Mouse (Mus musculus) activated CD4-positive, CD25-positive, alpha-beta regulatory T cell (primary cell): ENCODE data around the gene Pex5l. TPM values are rescaled to one million over a fixed set of nuclear protein-coding genes. Genes with fewer than 3 reads are reported as not detected.

ENCODE experiments used
- polyA plus RNA-seq, 2 experiments: library from polyadenylated mRNA; unstranded; fragments of 100-300 nt; shearing (Covaris generic); gene quantifications; one replicate each; pipeline ENCODE4 v1.2.1; 2017

Gene Pex5l
- polyA plus RNA-seq, result not detected

DNA sequence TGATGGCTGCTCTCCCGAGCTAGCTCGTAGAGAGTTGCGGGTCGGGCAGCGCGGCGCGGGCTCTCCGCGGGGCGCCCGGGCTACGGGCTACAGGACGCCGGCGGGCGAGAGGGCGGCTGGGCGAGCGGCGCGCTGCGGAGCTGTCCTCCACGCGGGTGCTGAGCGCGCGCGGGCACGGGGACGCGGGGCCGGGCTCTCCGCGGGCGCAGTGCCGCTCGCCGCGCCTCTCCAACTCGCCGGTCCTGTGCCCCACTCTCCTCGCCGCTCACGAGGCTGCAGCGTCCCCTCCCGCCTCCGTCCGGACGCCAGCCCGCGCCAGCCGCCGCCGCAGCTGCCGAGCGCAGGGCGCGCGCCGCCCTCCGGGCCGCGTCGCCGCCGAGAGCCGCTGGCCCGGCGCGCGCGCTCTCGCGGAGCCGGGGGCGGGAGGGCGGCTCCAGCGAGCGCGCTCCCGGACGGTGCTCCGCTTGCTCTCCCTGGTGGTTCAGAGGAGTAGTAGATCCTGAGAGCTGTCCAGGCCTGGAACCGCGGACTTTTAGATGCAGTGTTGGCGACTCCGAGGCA lies at the start of gene Pex5l:
Pex5l (minus strand) TSS at position 347 of the 561 bp plus-strand sequence.

